Mouse (Mus musculus): Measurements from ENCODE around the gene Dlgap3. TPM values are rescaled to one million over a fixed set of nuclear protein-coding genes. Genes with fewer than 3 reads are reported as not detected.

Gene Dlgap3
- polyA plus RNA-seq, 1 experiment from 2014 or later = 11.6 TPM

DNA sequence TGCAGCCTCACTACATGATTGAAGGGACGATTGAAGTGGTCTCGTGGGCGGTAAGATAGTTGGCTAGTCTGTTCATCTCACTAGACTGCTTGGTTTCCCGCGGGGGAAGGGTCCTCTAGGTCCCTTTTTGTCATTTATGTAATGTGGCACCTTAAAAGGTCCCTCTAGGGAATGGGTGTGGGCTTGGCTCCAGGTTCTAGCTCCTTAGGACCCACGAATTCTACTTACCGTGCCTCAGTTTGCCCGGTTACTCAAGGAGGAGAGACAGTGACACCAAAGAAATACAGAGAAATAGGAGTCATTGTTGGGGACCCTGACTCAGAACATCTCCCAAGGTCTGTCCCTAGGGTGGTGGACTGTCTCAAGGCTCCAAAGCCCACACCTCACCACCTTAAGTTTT, 1.3 kb upstream of the Dlgap3 start:
- no peak for ATAC-seq (replicated peaks)

DNA sequence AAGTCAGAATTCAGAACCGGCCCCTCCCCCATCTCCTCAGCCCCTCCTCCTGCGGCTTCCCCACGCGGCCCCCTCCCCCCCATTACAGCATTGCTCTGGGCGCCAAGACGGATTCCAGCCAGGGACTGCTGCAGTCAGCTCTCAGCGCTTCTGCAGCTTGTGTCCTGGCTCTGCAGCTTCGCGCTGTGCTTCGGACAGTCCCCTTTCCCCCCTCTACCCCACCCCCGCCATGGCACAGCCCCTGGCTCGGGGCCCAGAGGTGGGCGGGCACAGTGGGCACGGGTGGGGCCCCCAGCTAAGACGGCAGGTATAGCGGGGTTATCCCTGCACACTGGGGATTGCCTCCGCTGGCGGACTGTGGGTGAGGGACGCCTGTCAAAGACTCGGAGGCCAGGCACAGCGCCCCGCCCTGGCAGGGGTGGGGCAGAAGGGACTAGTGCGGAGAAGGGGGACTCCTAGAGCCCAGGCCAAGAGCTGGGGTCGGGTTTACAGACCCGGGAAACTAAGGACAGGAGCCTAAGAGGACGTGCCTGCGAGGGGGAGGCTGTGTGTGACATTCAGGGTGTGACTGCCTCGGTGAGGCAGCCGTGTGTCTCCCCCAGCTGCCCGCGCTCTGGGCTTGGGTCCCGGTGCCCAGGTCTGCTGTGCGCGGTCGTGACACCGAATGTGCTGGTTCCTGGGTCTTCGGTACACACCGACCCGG, 642 bp upstream of the Dlgap3 start:
- peak overlapping the region; percentile 68 for H3K4me3 ChIP-seq
- H3K4me1 ChIP-seq = peaks cover 49% of the 10 kb centered on the region
- no peaks in the 10 kb centered on the region; the same call in 1 of the 2 replicates for H3K27me3 ChIP-seq
- H3K9ac ChIP-seq (replicated peaks) = peak overlapping the region; percentile 65
- ATAC-seq (replicated peaks) = peak; percentile 69
- no peaks in the 10 kb centered on the region for H3K36me3 ChIP-seq
- peak overlapping the region; percentile 62 for H3K27ac ChIP-seq (replicated peaks)
- H3K4me2 ChIP-seq (replicated peaks) = peak overlapping the region; percentile 96
- WGBS = under 1% methylated on average over 39 of the region's 39 CpGs
- H3K9me3 ChIP-seq = no peaks in the 10 kb centered on the region

More for the DNA sequence above, 1.3 kb upstream of the Dlgap3 start:
- H3K36me3 ChIP-seq = no peaks in the 10 kb centered on the region
- no peaks in the 10 kb centered on the region; the same call in 1 of the 2 replicates for H3K27me3 ChIP-seq
- H3K4me1 ChIP-seq = peaks cover 43% of the 10 kb centered on the region
- 12% methylated on average over 8 of the region's 8 CpGs for WGBS
- peak overlapping the region; percentile 68 for H3K4me3 ChIP-seq
- peak overlapping the region; percentile 65; the same call in 1 of the 2 replicates for H3K9ac ChIP-seq (replicated peaks)
- H3K9me3 ChIP-seq = no peaks in the 10 kb centered on the region
- H3K4me2 ChIP-seq (replicated peaks) = peak overlapping the region; percentile 96
- H3K27ac ChIP-seq (replicated peaks) = no peak overlapping the region

DNA sequence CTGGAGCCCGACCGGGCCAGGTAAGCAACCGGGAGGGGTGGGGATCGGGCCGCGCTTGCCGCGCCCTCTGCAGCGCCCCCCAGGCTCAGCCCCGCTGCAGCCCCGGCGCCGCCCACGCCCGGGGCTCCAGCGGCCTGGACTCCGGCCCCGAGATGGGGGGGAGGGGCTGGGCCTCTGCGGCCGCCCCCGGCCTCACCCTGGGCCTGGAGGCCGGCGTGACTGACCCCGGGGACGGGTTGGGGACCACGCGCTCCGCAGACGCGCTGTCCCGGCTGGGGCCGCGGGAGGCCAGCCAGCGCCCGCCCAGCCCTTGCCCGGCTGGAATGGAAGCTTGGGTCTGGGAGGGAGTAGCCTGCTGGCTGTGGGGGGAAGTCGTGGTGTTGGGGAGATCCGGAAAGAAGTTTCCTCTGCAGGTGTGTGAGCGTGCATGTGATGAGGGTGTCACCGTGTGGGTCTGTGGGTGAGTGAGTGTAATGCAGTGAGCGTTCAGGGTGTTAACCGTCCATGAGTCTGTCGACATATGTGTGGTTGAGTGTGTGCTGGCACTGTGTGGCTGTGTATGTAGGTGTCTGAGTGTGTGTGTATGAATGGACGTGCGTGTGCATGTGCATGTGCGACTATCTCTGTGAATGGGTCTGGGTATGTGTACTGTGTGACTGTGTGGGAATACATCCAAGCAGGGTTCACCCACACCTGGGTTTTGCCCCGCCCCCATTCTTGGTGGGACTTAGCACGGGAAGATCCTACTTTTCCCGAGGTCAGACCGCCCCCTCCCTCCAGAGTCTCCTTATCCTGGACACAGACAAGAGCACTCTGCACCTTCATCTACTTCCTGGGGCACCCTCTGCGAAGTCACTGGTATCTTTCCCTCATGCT, 580 bp downstream of the Dlgap3 start:
- ATAC-seq (replicated peaks) = peak; percentile 46
- Histone ChIP-seq H3K27ac (replicated peaks) (peak overlapping the region; percentile 62), H3K4me3 (peak overlapping the region; percentile 68), H3K9ac (replicated peaks) (peak overlapping the region; percentile 65), H3K4me1 (peaks cover 53% of the 10 kb centered on the region), H3K9me3 (no peaks in the 10 kb centered on the region), H3K36me3 (no peaks in the 10 kb centered on the region), H3K27me3 (no peaks in the 10 kb centered on the region; the same call in 1 of the 2 replicates), H3K4me2 (replicated peaks) (peak overlapping the region; percentile 96)
- 2% methylated on average over 36 of the region's 51 CpGs for WGBS

DNA sequence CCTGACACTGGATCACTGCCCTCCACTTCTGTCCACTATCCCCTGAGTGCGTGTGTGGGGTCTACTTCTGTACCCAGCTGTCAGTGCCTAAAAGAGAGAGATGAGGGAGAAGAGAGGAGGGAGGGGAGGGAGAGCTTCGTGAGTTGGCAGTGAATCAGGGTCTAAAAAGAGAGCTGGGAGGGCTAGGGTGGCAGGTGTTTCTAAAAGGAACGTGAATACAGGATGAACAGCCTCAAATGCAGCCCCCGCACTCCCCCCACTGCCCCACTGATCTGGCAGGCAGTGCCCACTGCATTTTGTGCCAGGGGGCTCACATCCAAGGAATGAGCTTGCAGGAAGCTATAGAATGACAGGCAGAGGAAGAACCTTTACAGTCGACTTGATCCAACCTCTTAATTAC, 1.9 kb downstream of the Dlgap3 start:
- no peak for ATAC-seq (replicated peaks)
- Histone ChIP-seq H3K9me3 (no peaks in the 10 kb centered on the region), H3K9ac (replicated peaks) (no peak overlapping the region), H3K4me2 (replicated peaks) (peak overlapping the region; percentile 15), H3K27me3 (no peaks in the 10 kb centered on the region; the same call in 1 of the 2 replicates), H3K27ac (replicated peaks) (peak overlapping the region; percentile 44), H3K4me1 (peaks cover 53% of the 10 kb centered on the region), H3K4me3 (no peak overlapping the region), H3K36me3 (no peaks in the 10 kb centered on the region)
- WGBS = 15% methylated on average over 5 of the region's 5 CpGs

DNA sequence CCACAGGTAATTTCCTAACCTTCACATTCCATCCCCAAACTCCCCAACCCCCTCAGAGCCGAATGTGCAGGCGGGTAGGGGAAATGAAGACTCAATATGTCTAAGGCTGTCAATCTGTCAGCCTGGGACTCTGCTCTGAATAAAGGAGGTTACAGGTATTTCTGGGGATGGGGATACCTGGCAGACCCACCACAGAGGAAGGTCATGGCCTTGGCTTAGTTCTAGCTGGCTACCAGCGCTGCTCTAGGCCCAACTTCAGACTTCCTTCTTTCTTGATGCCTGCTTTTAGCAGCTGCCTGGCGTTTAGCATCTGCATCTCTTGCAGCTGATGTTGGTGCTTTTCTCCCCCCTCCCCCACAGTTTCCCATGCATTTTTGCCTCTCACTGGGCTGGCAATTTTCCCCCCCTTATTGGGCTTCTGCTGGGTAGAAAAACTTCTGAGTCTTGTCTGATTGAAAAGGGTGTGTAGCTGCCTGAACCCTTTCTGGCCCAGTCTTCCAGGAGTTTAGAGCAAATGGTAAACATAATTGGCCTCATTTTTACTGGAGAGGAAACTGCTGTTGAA, 2.4 kb downstream of the Dlgap3 start:
- Histone ChIP-seq H3K27me3 (no peaks in the 10 kb centered on the region; the same call in 1 of the 2 replicates), H3K4me2 (replicated peaks) (peak overlapping the region; percentile 15; the same call in 1 of the 2 replicates), H3K9me3 (no peaks in the 10 kb centered on the region), H3K27ac (replicated peaks) (peak overlapping the region; percentile 44), H3K36me3 (no peaks in the 10 kb centered on the region), H3K9ac (replicated peaks) (no peak overlapping the region), H3K4me1 (peaks cover 53% of the 10 kb centered on the region), H3K4me3 (no peak overlapping the region)
- ATAC-seq (replicated peaks) = no peak
- 33% methylated on average over 4 of the region's 4 CpGs for WGBS

DNA sequence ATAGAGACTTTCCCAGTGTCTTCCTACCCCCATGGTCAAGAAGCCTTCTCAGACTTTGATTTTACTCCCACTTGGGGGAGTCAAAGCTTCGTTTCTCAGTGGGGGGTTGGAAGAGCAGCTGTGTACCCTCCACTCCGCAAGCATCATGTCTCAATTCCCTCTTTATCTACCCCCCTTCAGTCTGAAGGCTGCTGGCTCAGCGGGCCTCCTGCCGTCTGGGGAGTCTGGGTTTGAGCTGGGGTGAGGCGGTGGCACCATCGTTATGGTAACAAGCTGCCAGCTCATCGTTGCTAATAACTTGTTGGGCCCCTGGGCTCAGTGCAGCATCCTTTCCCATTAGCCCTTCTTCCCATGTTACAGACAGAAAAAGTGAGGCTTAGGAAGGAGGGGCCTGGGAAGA, 3.1 kb downstream of the Dlgap3 start:
- 5% methylated on average over 7 of the region's 7 CpGs for WGBS
- ATAC-seq (replicated peaks) = no peak

DNA sequence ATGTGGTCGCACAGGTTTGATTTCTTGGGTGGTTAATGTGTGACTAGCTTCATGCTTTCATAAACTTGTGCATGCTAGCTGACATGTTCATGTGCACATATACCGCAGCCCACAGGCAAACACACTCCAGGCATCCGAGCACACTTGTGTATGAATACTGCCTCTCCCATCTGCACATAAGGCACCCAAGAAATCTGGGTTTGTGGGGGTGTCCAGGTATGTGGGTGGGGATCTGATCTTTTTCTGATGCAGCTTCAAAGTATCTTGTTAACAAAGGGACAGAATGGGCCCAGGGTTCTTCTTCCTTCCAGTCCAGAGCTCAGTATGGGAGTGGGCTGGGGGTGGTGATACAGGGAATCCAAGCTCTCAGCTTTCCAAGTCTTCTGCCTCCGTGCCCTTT, 3.6 kb downstream of the Dlgap3 start:
- Histone ChIP-seq H3K4me2 (replicated peaks) (no peak overlapping the region), H3K9ac (replicated peaks) (no peak overlapping the region), H3K4me3 (no peak overlapping the region), H3K9me3 (no peaks in the 10 kb centered on the region), H3K27me3 (no peaks in the 10 kb centered on the region; the same call in 1 of the 2 replicates), H3K36me3 (no peaks in the 10 kb centered on the region), H3K27ac (replicated peaks) (no peak overlapping the region), H3K4me1 (peaks cover 51% of the 10 kb centered on the region)
- 69% methylated on average over 4 of the region's 4 CpGs for WGBS
- no peak for ATAC-seq (replicated peaks)

More for the DNA sequence above, 3.1 kb downstream of the Dlgap3 start:
- Histone ChIP-seq H3K27me3 (no peaks in the 10 kb centered on the region; the same call in 1 of the 2 replicates), H3K36me3 (no peaks in the 10 kb centered on the region), H3K27ac (replicated peaks) (no peak overlapping the region), H3K4me1 (peaks cover 53% of the 10 kb centered on the region), H3K4me3 (no peak overlapping the region), H3K9ac (replicated peaks) (no peak overlapping the region), H3K4me2 (replicated peaks) (no peak overlapping the region), H3K9me3 (no peaks in the 10 kb centered on the region)

DNA sequence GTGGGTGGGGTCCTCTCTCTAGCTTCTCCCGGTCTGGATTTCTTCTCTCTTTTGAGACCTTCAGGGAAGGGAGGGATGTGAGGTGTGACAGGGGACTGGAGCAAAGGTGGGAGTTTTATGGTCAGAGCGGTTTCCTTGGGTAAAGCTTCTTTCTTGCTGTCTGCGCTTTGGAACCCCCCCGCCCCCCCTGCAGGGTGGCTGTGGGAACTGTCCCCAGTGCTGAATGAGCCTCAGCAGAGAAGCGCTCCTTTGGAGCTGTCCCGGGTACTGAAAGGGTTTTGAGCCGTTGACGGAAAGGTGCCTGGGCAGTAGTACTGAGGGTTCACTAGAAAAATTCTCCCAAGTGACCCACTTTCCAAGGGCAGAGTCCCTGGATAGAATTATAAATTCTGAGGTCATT, 4.5 kb downstream of the Dlgap3 start:
- 2% methylated on average over 8 of the region's 8 CpGs for WGBS
- Histone ChIP-seq H3K4me1 (peaks cover 43% of the 10 kb centered on the region), H3K9ac (replicated peaks) (no peak overlapping the region), H3K27me3 (no peaks in the 10 kb centered on the region), H3K36me3 (no peaks in the 10 kb centered on the region), H3K9me3 (no peaks in the 10 kb centered on the region), H3K4me2 (replicated peaks) (no peak overlapping the region), H3K4me3 (no peak overlapping the region), H3K27ac (replicated peaks) (no peak overlapping the region)
- no peak for ATAC-seq (replicated peaks)

DNA sequence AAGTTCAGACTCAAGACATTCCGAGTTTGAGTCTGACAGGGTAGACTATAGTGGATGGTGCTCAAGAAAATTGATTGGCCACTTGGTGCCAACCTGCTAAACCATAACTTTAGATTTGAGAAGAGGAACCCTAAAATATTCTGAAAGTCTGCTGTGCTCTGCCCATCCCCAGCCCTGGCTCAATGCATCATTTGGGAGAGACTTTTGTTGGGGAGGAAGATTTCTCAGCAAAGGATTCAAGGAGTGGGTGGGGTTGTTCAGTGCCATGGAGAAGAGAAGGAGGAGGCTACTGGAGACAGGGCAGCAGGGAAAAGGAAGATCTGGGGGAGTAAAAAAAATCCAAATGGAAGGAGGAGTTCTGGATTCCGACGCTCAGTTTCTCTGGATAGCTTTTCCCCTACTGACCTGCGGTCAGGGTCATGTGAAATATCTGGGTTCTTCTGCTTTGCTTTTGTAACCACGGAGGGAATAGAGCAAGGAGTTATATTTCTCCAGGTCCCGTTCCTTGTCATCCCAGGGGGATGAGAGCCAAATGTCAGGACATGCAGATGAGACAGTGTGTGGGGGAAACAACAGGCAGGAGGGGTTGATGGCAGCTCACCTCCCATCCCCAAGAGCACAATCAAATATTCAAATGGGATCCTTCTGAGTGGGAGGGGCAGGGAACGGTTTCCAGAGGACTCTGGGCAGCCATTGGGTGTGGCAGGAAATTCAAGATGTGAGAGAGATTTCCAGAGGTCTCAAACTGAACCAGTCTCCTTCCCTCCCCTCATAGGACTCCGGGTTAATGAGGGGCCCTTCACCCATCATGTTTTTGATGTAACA, 5.3 kb downstream of the Dlgap3 start:
- no peaks in the 10 kb centered on the region for H3K9me3 ChIP-seq
- H3K4me1 ChIP-seq = peaks cover 46% of the 10 kb centered on the region
- H3K36me3 ChIP-seq = no peaks in the 10 kb centered on the region
- no peak overlapping the region for H3K9ac ChIP-seq (replicated peaks)
- H3K27ac ChIP-seq (replicated peaks) = no peak overlapping the region
- H3K4me3 ChIP-seq = no peak overlapping the region
- 62% methylated on average over 8 of the region's 8 CpGs for WGBS
- no peaks in the 10 kb centered on the region for H3K27me3 ChIP-seq
- no peak for ATAC-seq (replicated peaks)
- no peak overlapping the region for H3K4me2 ChIP-seq (replicated peaks)

DNA sequence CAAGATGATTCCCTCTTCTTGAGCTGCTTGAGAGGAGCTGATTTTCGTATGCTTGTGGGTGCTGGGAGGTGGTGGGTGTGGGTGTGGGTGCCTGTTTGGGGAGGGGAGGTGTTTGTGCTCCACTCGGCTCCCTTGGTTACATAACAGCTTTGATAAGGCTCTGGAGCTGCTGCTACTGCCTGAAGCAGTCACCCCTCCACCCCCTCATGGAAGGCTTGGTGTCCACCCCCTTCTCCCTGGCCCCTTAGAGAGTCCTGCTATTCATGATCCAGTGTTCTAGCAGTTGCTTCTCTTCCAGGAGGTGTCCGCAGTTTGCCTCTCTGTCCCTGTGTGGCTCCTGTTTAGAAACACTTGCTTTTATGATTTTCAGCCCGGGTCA, 5.9 kb downstream of the Dlgap3 start:
- H3K27me3 ChIP-seq = no peaks in the 10 kb centered on the region
- no peaks in the 10 kb centered on the region for H3K9me3 ChIP-seq
- no peak overlapping the region for H3K27ac ChIP-seq (replicated peaks)
- ATAC-seq (replicated peaks) = no peak
- 56% methylated on average over 4 of the region's 4 CpGs for WGBS
- peaks cover 46% of the 10 kb centered on the region for H3K4me1 ChIP-seq
- H3K4me3 ChIP-seq = no peak overlapping the region
- H3K9ac ChIP-seq (replicated peaks) = no peak overlapping the region
- H3K36me3 ChIP-seq = no peaks in the 10 kb centered on the region
- no peak overlapping the region for H3K4me2 ChIP-seq (replicated peaks)

DNA sequence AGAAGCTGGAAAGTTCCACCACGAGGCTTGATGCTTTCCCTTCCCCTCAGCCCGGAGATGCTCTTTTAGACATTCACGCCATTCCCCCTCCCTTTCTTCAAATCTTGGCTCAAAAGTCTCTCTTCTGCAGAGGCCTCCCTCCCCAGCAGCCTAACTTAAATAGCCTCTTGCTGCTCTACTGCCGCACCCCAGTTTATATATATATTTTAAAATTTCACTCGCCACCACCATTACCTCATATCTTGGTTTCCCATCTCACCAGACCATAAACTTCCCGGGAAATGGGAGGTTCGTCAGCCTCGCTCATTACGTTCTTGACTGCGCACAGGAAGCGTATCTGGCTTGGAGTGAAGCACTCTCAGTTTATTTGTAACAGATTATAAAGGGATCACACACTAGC, 9.0 kb downstream of the Dlgap3 start:
- no peak overlapping the region for H3K4me2 ChIP-seq (replicated peaks)
- H3K9me3 ChIP-seq = no peaks in the 10 kb centered on the region
- H3K27ac ChIP-seq (replicated peaks) = no peak overlapping the region
- WGBS = 81% methylated on average over 11 of the region's 11 CpGs
- H3K4me1 ChIP-seq = peaks cover 23% of the 10 kb centered on the region
- no peaks in the 10 kb centered on the region for H3K36me3 ChIP-seq
- no peaks in the 10 kb centered on the region for H3K27me3 ChIP-seq
- no peak for ATAC-seq (replicated peaks)
- no peak overlapping the region for H3K9ac ChIP-seq (replicated peaks)
- H3K4me3 ChIP-seq = no peak overlapping the region

Data from forebrain, embryonic 15.5 days (tissue).